Mouse (Mus musculus) Muller cell, postnatal 12 days (primary cell): ENCODE measurements at regions not wholly inside any gene's neighbourhood (a gene's known extent, or its start where the extent isn't known, plus 50 kb on each side); places are given as distances from the start of the nearest gene placed in this dataset.

Experiments used
- DNase-seq: peaks from one replicate; pipeline ENCODE4 v3.0.0-alpha.2; 2015; ENCODE audit errors: inconsistent ontology term

- no peak for DNase-seq
These were observed 82.2 kb upstream of the Elovl6 start for GRCm38 (mm10) chr3:129449928-129450327.

- DNase-seq, result no peak
These were observed 81.5 kb upstream of the Elovl6 start for GRCm38 (mm10) chr3:129450671-129451070.

GRCm38 (mm10) chr3:129470088-129470487 lies 62.1 kb upstream of the Elovl6 start:
- no peak for DNase-seq

GRCm38 (mm10) chr3:129471332-129471731 lies 60.8 kb upstream of the Elovl6 start:
- no peak for DNase-seq

- DNase-seq, result no peak
These were observed 60.1 kb upstream of the Elovl6 start for GRCm38 (mm10) chr3:129472008-129472407.

GRCm38 (mm10) chr3:129474451-129474850 lies 57.7 kb upstream of the Elovl6 start:
- DNase-seq, result no peak

GRCm38 (mm10) chr3:129476250-129476649 lies 55.9 kb upstream of the Elovl6 start:
- DNase-seq, result no peak

GRCm38 (mm10) chr3:129478093-129478492 lies 54.1 kb upstream of the Elovl6 start:
- no peak for DNase-seq

GRCm38 (mm10) chr3:129481293-129481692 lies 50.9 kb upstream of the Elovl6 start:
- no peak for DNase-seq
